Comparison of ENCODE assay signal across 14 mouse cellular contexts in the genomic region with DNA sequence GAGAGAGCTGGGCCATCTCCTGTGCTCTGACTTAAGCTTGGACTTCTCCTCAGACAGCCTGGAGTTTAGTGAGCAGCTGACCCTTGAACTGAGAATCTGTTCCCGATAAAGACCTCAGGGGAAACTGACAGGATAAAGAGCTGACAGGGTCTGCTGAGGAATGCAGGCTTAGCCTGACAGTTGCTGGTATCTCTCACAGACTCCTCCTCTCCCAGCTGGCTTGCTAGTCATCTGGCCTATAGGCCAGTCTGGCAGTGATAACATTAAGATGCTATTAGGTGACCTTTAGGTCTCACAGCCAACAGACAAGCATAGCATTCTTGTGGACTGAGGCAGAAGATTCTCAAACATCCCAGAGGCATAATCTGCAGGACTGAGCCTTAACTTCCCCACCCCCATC.
DNase-seq lines count a peak whose midpoint lies in the region; ATAC-seq and TF ChIP-seq lines count a peak whose summit lies in the region.
"Had no signal": no experiment of that assay in that cellular context is flagged by ENCODE, and none has a peak within 500 bp of the region (broad histone marks: within the 10 kb centered on the region; RNA-seq: fewer than 3 reads in every experiment).

No protein-coding gene starts in this region.

- DNase-seq in heart, adult 2 months, result no peak
- DNase-seq in lung, postnatal 0 days (ENCODE audit: low spot score), result peak; percentile 47
- DNase-seq in lung, postnatal 10 days, result no peak
- DNase-seq in embryo, embryonic 9.5 days (ENCODE audit: extremely low spot score), result peak; percentile 58
- no peak for DNase-seq in neural tube, embryonic 11.5 days (ENCODE audit: low spot score)
- DNase-seq in T-cell, adult 2 months (ENCODE audit: low spot score), result no peak
- DNase-seq: cerebellum, postnatal 25 days; right cerebral cortex, adult 18-20 months; spleen, adult 18-20 months had no signal

- TF ChIP-seq CTCF in heart, adult 2 months (IDR thresholded peaks at IDR 0.05), result no peak
- no peak for TF ChIP-seq CTCF in lung, postnatal 0 days (IDR thresholded peaks at IDR 0.05)

- TF ChIP-seq POLR2A in heart, adult 2 months (IDR thresholded peaks at IDR 0.05; ENCODE audit: insufficient read depth, low read depth, low read length), result no peak

- H3K4me2 ChIP-seq in heart, embryonic 14.5 days (ENCODE audit: low read length), result no peak overlapping the region
- H3K4me2 ChIP-seq in lung, postnatal 0 days (replicated peaks; ENCODE audit: low read depth, low read length), result no peak overlapping the region
- no peak overlapping the region for H3K4me2 ChIP-seq in neural tube, embryonic 11.5 days (ENCODE audit: low read depth)
- H3K4me2 ChIP-seq: embryonic facial prominence, embryonic 15.5 days; forebrain, embryonic 13.5 days; stomach, embryonic 15.5 days had no signal

- H3K9me3 ChIP-seq in heart, embryonic 14.5 days (ENCODE audit: control insufficient read depth, low read length), result no peaks in the 10 kb centered on the region
- H3K9me3 ChIP-seq in lung, postnatal 0 days (ENCODE audit: low read length), result no peaks in the 10 kb centered on the region
- H3K9me3 ChIP-seq in neural tube, embryonic 11.5 days (ENCODE audit: control insufficient read depth, low read length), result no peaks in the 10 kb centered on the region
- H3K9me3 ChIP-seq: embryonic facial prominence, embryonic 15.5 days; forebrain, embryonic 13.5 days; stomach, embryonic 15.5 days had no signal

- no peak overlapping the region for H3K9ac ChIP-seq in heart, embryonic 14.5 days (ENCODE audit: low read length)
- no peak overlapping the region for H3K9ac ChIP-seq in heart, adult 2 months (ENCODE audit: low read depth, low read length)
- H3K9ac ChIP-seq in lung, postnatal 0 days (replicated peaks; ENCODE audit: low read depth), result no peak overlapping the region
- no peak overlapping the region for H3K9ac ChIP-seq in neural tube, embryonic 11.5 days (ENCODE audit: low read length)
- H3K9ac ChIP-seq: embryonic facial prominence, embryonic 15.5 days; forebrain, embryonic 13.5 days; stomach, embryonic 15.5 days had no signal

- H3K27me3 ChIP-seq in heart, embryonic 14.5 days (ENCODE audit: control insufficient read depth, insufficient read depth, low read length), result no peaks in the 10 kb centered on the region
- H3K27me3 ChIP-seq in heart, adult 2 months (ENCODE audit: control insufficient read depth, insufficient read depth, low read length), result no peaks in the 10 kb centered on the region
- H3K27me3 ChIP-seq in lung, postnatal 0 days (replicated peaks; ENCODE audit: insufficient read depth, low read length), result no peaks in the 10 kb centered on the region
- no peaks in the 10 kb centered on the region for H3K27me3 ChIP-seq in neural tube, embryonic 11.5 days (ENCODE audit: control insufficient read depth, insufficient read depth, low read length)
- H3K27me3 ChIP-seq: embryonic facial prominence, embryonic 15.5 days; forebrain, embryonic 13.5 days; stomach, embryonic 15.5 days had no signal

- no peaks in the 10 kb centered on the region for H3K36me3 ChIP-seq in heart, embryonic 14.5 days (ENCODE audit: control insufficient read depth, insufficient read depth, low read length)
- H3K36me3 ChIP-seq in heart, adult 2 months (ENCODE audit: control insufficient read depth, insufficient read depth, low read length), result no peaks in the 10 kb centered on the region
- no peaks in the 10 kb centered on the region for H3K36me3 ChIP-seq in lung, postnatal 0 days (ENCODE audit: insufficient read depth, low read length)
- H3K36me3 ChIP-seq in neural tube, embryonic 11.5 days (ENCODE audit: control insufficient read depth, insufficient read depth, low read length), result no peaks in the 10 kb centered on the region
- H3K36me3 ChIP-seq: embryonic facial prominence, embryonic 15.5 days; stomach, embryonic 15.5 days had no signal

- no peak for TF ChIP-seq EP300 in heart, adult 2 months (IDR thresholded peaks at IDR 0.05; ENCODE audit: insufficient read depth, low read depth, low read length)
- no peak for TF ChIP-seq EP300 in lung, postnatal 0 days (IDR thresholded peaks at IDR 0.05)

- no peaks in the 10 kb centered on the region for H3K79me2 ChIP-seq in heart, adult 2 months (replicated peaks; ENCODE audit: control insufficient read depth, insufficient read depth, low read length)

- H3K27ac ChIP-seq in heart, embryonic 14.5 days (replicated peaks in 1 of 2; ENCODE audit: control insufficient read depth in 1 of 2, insufficient read depth in 1 of 2, low read depth in 2 of 2, low read length in 2 of 2), result 0 out of 4 replicates have a peak overlapping the region, but pooled peaks have one; percentile 7 to 16
- no peak overlapping the region for H3K27ac ChIP-seq in heart, adult 2 months
- no peak overlapping the region for H3K27ac ChIP-seq in lung, postnatal 0 days (ENCODE audit: low read length)
- peak overlapping the region; percentile 24; the same call in 1 of the 2 replicates for H3K27ac ChIP-seq in neural tube, embryonic 11.5 days (ENCODE audit: low read depth, low read length)
- H3K27ac ChIP-seq: embryonic facial prominence, embryonic 15.5 days; forebrain, embryonic 13.5 days; macrophage; stomach, embryonic 15.5 days had no signal

- H3K4me1 ChIP-seq in heart, embryonic 14.5 days (ENCODE audit: control insufficient read depth in 2 of 2, insufficient read depth in 2 of 2, low read length in 2 of 2), result peaks cover 16 to 32% of the 10 kb centered on the region in 2 experiments
- H3K4me1 ChIP-seq in heart, adult 2 months (ENCODE audit: control insufficient read depth, insufficient read depth, low read length), result no peaks in the 10 kb centered on the region
- no peaks in the 10 kb centered on the region for H3K4me1 ChIP-seq in lung, postnatal 0 days (ENCODE audit: insufficient read depth, low read depth, low read length)
- H3K4me1 ChIP-seq in neural tube, embryonic 11.5 days (ENCODE audit: control insufficient read depth, insufficient read depth, low read length), result peaks cover 15% of the 10 kb centered on the region
- H3K4me1 ChIP-seq: forebrain, embryonic 13.5 days had no signal

- H3K4me3 ChIP-seq in heart, embryonic 14.5 days (ENCODE audit: control insufficient read depth in 1 of 2, insufficient read depth in 1 of 2, low read depth in 1 of 2, low read length in 2 of 2), result no peak overlapping the region
- H3K4me3 ChIP-seq in heart, adult 2 months, result no peak overlapping the region
- H3K4me3 ChIP-seq in lung, postnatal 0 days (ENCODE audit: low read depth, low read length), result no peak overlapping the region
- no peak overlapping the region for H3K4me3 ChIP-seq in neural tube, embryonic 11.5 days (ENCODE audit: low read depth, low read length)
- H3K4me3 ChIP-seq: embryonic facial prominence, embryonic 15.5 days; forebrain, embryonic 13.5 days; stomach, embryonic 15.5 days had no signal

- 3% methylated on average over 1 of the region's 1 CpGs for WGBS in heart, embryonic 14.5 days
- 30% methylated on average over 1 of the region's 1 CpGs for WGBS in heart, adult 2 months
- WGBS in lung, postnatal 0 days, result 18% methylated on average over 1 of the region's 1 CpGs
- WGBS in neural tube, embryonic 11.5 days, result 0% methylated on average over 1 of the region's 1 CpGs

- ATAC-seq in heart, embryonic 14.5 days (ENCODE audit: insufficient number of reproducible peaks, insufficient read depth, low FRiP score, low read depth), result no peak
- ATAC-seq in lung, postnatal 0 days, result peak; percentile 55
- no peak; the same call in 1 of the 2 replicates for ATAC-seq in neural tube, embryonic 11.5 days (ENCODE audit: insufficient read depth, low FRiP score, low TSS enrichment)
- ATAC-seq: forebrain, embryonic 13.5 days had no signal

- intact Hi-C loops in heart, adult 2 months (cut with DNase I), result no loop called here

Comparison
In these comparisons a context has a peak if more than half of its experiments do, and no peak if none do; other contexts are left out.
1. H3K27ac ChIP-seq: peak in heart, embryonic 14.5 days (2 of 2) and neural tube, embryonic 11.5 days (single experiment); none in heart, adult 2 months (single experiment) and lung, postnatal 0 days (single experiment).
2. DNase-seq: peak in lung, postnatal 0 days (single experiment) and embryo, embryonic 9.5 days (single experiment); none in heart, adult 2 months (0 of 2), lung, postnatal 10 days (single experiment), neural tube, embryonic 11.5 days (single experiment) and T-cell, adult 2 months (single experiment).